Mouse (Mus musculus) ES-Bruce4 (cell line): ENCODE measurements at regions not wholly inside any gene's neighbourhood (a gene's known extent, or its start where the extent isn't known, plus 50 kb on each side); places are given as distances from the start of the nearest gene placed in this dataset.

ENCODE experiments used
- CTCF ChIP-seq: IDR thresholded peaks from one replicate; pipeline ENCODE4 v1.8.1; 2011; ENCODE audit warnings: low read depth, low read length
- EP300 ChIP-seq: IDR thresholded peaks from 2 replicates; pipeline ENCODE4 v1.6.1; 2011; ENCODE audit warnings: low read depth, low read length; ENCODE audit not compliant: insufficient read depth
- POLR2A ChIP-seq: IDR thresholded peaks from one replicate; pipeline ENCODE4 v1.8.1; 2011; ENCODE audit warnings: low read length; ENCODE audit not compliant: insufficient read depth

GRCm38 (mm10) chr6:52104141-52104540 is 54.0 kb downstream of the Hoxa1 start:
- TF ChIP-seq CTCF (no peak), POLR2A (no peak), EP300 (no peak)
